Mouse (Mus musculus): ENCODE results near the gene Rnf44. TPM values are rescaled to one million over a fixed set of nuclear protein-coding genes. Genes with fewer than 3 reads are reported as not detected.

Gene Rnf44
- polyA plus RNA-seq (2021): 115 TPM

GRCm38 (mm10) chr13:54693558-54694347 lies at the start of gene Rnf44:
TSS of gene Rnf44 (minus strand) at chr13:54693907.
- POLR2A ChIA-PET: no interaction called here
- no peak for TF ChIP-seq CTCF (IDR thresholded peaks at IDR 0.05)

GRCm38 (mm10) chr13:54738213-54738601 lies 44.5 kb upstream of the Rnf44 start:
- no peak for TF ChIP-seq CTCF (IDR thresholded peaks at IDR 0.05)
- POLR2A ChIA-PET: no interaction called here
- DNase-seq (ENCODE audit: low read depth, low spot score) (no peak), ATAC-seq (no peak)
- in situ Hi-C loops (cut with MboI; ENCODE audit: low pct_unique_long_range_greater_than_20kb): no loop called here
- CTCF ChIA-PET: no interaction called here
- peaks cover 57% of the 10 kb centered on the region for H3K27me3 ChIP-seq

More at GRCm38 (mm10) chr13:54693558-54694347, at the start of gene Rnf44:
- DNase-seq (ENCODE audit: low read depth, low spot score) (peak; percentile 91), ATAC-seq (peak; percentile 98)
- CTCF ChIA-PET: no interaction called here
- in situ Hi-C loops (cut with MboI; ENCODE audit: low pct_unique_long_range_greater_than_20kb): no loop called here
- H3K27me3 ChIP-seq: no peaks in the 10 kb centered on the region

- H3K27me3 ChIP-seq: peaks cover 59% of the 10 kb centered on the region
- no peak for ATAC-seq
- TF ChIP-seq CTCF (IDR thresholded peaks at IDR 0.05): no peak
- no peak for DNase-seq (ENCODE audit: low read depth, low spot score)
- POLR2A ChIA-PET: no interaction called here
- CTCF ChIA-PET: no interaction called here
- in situ Hi-C loops (cut with MboI; ENCODE audit: low pct_unique_long_range_greater_than_20kb): no loop called here
Observed at GRCm38 (mm10) chr13:54737488-54738212, 43.9 kb upstream of the Rnf44 start.

GRCm38 (mm10) chr13:54736931-54737330 lies 43.2 kb upstream of the Rnf44 start:
- POLR2A ChIA-PET: interaction anchor here (0.6 kb wide), 1 partner anchor 25 kb away, joined by 3 read pairs; no protein-coding TSS in a partner anchor
- ATAC-seq (no peak), DNase-seq (ENCODE audit: low read depth, low spot score) (no peak)
- in situ Hi-C loops (cut with MboI; ENCODE audit: low pct_unique_long_range_greater_than_20kb): no loop called here
- no peak for TF ChIP-seq CTCF (IDR thresholded peaks at IDR 0.05)
- CTCF ChIA-PET: no interaction called here
- H3K27me3 ChIP-seq: peaks cover 54% of the 10 kb centered on the region

- POLR2A ChIA-PET: no interaction called here
- CTCF ChIA-PET: no interaction called here
- DNase-seq (ENCODE audit: low read depth, low spot score) (no peak), ATAC-seq (no peak)
- in situ Hi-C loops (cut with MboI; ENCODE audit: low pct_unique_long_range_greater_than_20kb): no loop called here
- peaks cover 10% of the 10 kb centered on the region for H3K27me3 ChIP-seq
- TF ChIP-seq CTCF (IDR thresholded peaks at IDR 0.05): no peak
Observed at GRCm38 (mm10) chr13:54726131-54726530, 32.4 kb upstream of the Rnf44 start.

- in situ Hi-C loops (cut with MboI; ENCODE audit: low pct_unique_long_range_greater_than_20kb): no loop called here
- CTCF ChIA-PET: no interaction called here
- ATAC-seq (no peak), DNase-seq (ENCODE audit: low read depth, low spot score) (no peak)
- POLR2A ChIA-PET: no interaction called here
- TF ChIP-seq CTCF (IDR thresholded peaks at IDR 0.05): no peak
- H3K27me3 ChIP-seq: peaks cover 21% of the 10 kb centered on the region
Observed at GRCm38 (mm10) chr13:54723143-54723542, 29.4 kb upstream of the Rnf44 start.

GRCm38 (mm10) chr13:54716916-54717315 lies 23.2 kb upstream of the Rnf44 start:
- ChIA-PET CTCF (interaction anchor here (1.0 kb wide), 1 partner anchor 16 kb away, joined by 3 read pairs; the partner anchor contains the start of gene Cdhr2), POLR2A (no interaction called here)
- peaks cover 11% of the 10 kb centered on the region for H3K27me3 ChIP-seq
- no peak for ATAC-seq
- DNase-seq (ENCODE audit: low read depth, low spot score): no peak
- in situ Hi-C loops (cut with MboI; ENCODE audit: low pct_unique_long_range_greater_than_20kb): no loop called here
- TF ChIP-seq CTCF (IDR thresholded peaks at IDR 0.05): no peak

GRCm38 (mm10) chr13:54714996-54715395 lies 21.3 kb upstream of the Rnf44 start:
- no peak for TF ChIP-seq CTCF (IDR thresholded peaks at IDR 0.05)
- no peak for ATAC-seq
- in situ Hi-C loops (cut with MboI; ENCODE audit: low pct_unique_long_range_greater_than_20kb): no loop called here

GRCm38 (mm10) chr13:54714393-54714792 lies 20.7 kb upstream of the Rnf44 start:
- no peak for ATAC-seq
- no peak for TF ChIP-seq CTCF (IDR thresholded peaks at IDR 0.05)
- H3K27me3 ChIP-seq: peaks cover 7% of the 10 kb centered on the region
- CTCF ChIA-PET: no interaction called here
- no peak for DNase-seq (ENCODE audit: low read depth, low spot score)
- in situ Hi-C loops (cut with MboI; ENCODE audit: low pct_unique_long_range_greater_than_20kb): no loop called here
- POLR2A ChIA-PET: no interaction called here

More at GRCm38 (mm10) chr13:54714996-54715395, 21.3 kb upstream of the Rnf44 start:
- H3K27me3 ChIP-seq: peaks cover 11% of the 10 kb centered on the region
- CTCF ChIA-PET: no interaction called here
- POLR2A ChIA-PET: no interaction called here
- no peak for DNase-seq (ENCODE audit: low read depth, low spot score)

GRCm38 (mm10) chr13:54710866-54711265 lies 17.2 kb upstream of the Rnf44 start:
- in situ Hi-C loops (cut with MboI; ENCODE audit: low pct_unique_long_range_greater_than_20kb): no loop called here
- no peak for TF ChIP-seq CTCF (IDR thresholded peaks at IDR 0.05)
- POLR2A ChIA-PET: no interaction called here
- no peak for DNase-seq (ENCODE audit: low read depth, low spot score)
- peaks cover 11% of the 10 kb centered on the region for H3K27me3 ChIP-seq
- CTCF ChIA-PET: no interaction called here
- ATAC-seq: no peak

- CTCF ChIA-PET: no interaction called here
- H3K27me3 ChIP-seq: peaks cover 19% of the 10 kb centered on the region
- POLR2A ChIA-PET: no interaction called here
- ATAC-seq: no peak
- in situ Hi-C loops (cut with MboI; ENCODE audit: low pct_unique_long_range_greater_than_20kb): no loop called here
- DNase-seq (ENCODE audit: low read depth, low spot score): no peak
- TF ChIP-seq CTCF (IDR thresholded peaks at IDR 0.05): no peak
Observed at GRCm38 (mm10) chr13:54704890-54705289, 11.2 kb upstream of the Rnf44 start.

All from Patski (cell line).